Mouse (Mus musculus): ENCODE measurements at regions not wholly inside any gene's neighbourhood (a gene's known extent, or its start where the extent isn't known, plus 50 kb on each side); places are given as distances from the start of the nearest gene placed in this dataset.

DNA sequence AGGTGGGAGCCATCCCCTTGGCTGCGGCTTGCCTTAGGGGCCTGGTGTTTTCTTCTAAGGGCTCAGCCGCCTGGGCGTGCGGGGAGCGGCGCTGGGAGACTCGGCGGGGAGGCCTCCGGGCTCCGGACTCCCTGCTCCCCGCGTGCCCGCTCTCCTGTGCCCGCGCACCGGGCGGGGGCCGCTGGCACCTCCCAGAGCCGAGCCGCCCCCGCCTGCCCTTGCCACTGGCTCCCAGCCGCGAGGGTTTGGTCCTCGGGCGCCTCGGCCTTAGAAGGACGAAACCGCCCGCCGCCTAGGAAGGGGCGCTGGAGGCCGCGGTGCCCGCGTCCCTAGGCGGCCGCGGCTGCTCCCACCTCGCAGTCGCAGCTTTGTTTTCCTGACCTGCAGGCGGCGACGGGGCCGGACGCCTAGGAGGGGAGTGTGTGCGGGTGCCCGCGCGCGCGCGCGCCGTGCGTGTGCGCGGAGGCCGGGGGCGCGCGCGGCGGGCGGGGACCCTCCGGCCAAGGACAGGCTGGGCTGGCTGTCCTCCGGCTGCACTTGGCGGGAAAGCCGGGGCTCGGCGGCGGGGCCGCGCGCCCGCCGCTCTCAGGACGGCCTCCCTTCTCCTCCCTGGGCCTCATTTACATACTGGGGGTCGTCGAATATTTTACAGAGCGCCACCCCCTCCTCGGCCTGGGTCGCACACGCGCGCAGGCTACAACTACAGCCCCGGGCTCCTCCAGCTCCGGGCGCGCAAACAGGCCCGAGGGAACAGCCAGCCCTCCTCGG is 227.1 kb downstream of the Mef2c start:
- no peak for DNase-seq (ENCODE audit: low read depth, low spot score)

DNA sequence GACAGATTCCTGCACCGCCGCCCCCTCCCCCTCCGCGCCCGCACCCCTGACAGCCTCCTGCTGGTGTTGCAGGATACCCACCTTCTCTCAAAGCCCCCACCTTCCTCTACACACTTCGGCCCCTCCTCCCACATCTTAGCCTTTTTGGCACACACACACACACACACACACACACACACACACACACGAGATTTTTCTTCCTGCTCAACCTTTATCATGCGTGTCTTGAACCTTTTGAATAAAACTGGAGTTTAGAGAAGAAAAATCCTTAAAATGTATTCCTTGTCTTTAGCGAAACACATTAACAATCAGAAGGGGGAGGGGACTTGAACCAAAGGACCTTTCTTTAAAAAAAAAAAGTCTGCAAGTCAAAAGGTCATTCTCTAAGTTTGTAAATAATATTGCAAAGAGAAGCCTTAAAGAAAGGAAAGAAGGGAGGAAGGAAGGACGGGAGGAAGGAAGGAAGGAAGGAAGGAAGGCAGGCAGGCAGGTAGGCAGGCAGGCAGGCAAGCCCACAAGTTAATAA is 227.7 kb downstream of the Mef2c start:
- no peak for DNase-seq (ENCODE audit: low read depth, low spot score)

DNA sequence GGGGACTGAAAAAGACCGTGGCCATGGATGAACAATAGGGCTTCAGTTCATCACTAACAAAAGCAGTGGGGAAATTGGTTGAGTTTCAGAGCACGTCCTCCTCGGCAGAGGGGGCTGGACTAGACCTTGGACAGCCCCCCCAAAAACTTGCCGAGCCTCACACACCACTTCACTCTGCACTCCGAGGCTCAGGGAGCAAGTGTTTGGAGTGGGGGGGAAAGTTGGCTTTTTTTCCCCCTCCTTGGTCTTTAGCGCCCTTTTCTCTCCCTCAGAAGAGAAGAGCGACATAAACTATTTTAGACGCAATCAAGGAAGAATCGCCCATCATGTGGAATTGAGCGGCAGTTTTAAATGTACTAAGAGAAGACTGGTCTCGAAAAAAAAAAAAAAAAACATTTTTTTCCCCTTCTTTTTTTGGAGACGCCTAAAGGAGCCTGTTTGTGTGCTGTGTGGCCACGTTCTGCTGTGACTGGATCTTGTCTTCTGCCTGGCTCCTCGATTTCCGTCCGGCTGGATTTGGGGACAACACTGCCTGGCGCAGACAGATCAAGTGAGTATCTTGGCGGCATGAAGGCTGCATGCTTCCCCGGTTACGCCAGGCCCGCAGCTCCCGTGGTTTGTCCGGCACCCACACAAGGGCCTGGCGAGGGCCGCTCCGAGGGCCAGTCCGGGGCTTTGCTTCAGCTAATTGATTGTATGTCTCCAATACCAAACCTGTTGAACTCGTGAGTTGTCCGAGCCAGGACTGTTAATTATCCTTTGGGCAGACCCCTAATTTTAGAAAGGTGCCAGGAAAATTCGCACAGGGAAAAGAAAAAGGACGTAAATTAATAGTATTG is 228.7 kb downstream of the Mef2c start:
- DNase-seq (ENCODE audit: low read depth, low spot score): no peak

DNA sequence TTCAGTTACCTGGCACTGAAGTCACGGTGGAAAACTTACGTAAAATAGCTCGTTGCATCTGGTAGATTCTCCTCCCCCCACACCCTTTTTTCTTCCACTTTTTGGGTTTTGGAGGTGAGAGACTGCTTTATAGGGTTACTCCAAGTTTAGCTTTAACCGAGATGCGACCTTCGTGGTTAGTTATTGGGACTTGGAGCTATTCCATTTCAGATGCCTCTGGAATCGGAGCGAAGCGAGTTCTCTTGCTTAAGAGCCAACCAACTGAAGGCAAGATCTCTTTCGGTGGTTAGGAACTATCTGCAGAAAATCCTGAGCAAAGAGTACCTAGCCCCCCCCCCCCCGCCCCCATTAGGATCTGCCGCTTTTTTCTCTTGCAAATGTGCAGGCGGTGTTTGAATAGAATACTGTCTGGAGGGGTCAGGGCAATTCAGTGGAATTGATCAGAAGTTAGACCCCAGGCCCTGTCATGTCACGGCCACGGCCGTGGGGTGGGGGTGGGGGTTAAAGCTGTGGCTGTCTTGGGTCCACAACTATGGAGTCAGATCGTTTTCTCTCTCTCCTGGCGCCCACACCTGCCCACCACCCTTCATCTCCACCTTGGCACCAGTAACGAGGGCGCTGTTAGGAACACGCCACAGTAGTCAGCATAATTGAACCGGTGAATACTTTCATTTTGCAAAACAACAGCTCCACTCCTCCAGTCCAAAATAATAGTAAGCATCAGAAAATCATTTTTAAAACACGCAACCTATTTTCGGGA is 229.6 kb downstream of the Mef2c start:
- no peak for DNase-seq (ENCODE audit: low read depth, low spot score)

DNA sequence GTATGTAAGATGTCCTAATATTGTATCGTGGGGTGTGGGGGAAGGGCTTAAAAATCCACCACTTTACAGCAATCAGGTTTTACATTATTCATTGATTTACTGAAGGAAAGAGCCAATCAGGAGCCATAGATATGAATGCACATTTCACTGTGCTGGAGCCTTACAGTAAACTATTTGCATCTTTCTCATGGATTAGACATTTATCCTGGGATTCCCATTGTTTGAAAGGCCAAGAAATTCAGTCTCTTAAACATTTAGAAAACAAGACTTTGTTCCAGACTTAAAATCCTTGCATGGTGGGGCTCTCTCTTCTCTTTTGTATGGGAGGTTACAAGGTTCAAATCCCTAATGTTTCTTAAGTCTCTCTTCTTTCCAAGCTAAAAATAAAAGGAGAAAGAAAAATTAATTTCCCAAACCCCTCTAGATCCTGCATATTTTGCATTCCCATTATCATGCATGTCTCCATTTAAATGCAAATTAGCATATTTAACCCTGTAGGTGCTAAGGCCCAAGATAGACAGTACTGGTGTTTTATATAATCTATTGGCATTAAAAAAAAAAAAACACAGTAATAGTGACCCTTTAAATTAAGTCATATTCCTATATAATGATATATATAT is 230.3 kb downstream of the Mef2c start:
- DNase-seq (ENCODE audit: low read depth, low spot score): no peak

DNA sequence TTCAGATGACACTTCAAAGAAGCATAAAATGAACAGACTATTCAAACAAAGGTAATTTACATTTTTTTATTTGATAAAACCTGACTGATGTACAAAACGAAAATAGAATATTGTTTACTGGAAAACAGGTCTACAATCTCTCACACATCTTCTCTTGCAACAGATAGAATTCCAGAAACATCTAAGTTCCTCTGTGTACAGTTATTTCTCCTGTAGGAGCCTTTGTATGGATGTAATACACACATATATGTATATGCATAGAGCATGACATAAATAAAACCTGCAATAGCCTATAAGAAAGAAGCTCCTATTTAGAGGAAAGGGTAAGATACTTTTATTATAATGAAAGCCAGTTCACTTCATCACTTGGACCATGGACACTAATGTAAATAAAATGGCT is 230.8 kb downstream of the Mef2c start:
- DNase-seq (ENCODE audit: low read depth, low spot score): no peak

DNA sequence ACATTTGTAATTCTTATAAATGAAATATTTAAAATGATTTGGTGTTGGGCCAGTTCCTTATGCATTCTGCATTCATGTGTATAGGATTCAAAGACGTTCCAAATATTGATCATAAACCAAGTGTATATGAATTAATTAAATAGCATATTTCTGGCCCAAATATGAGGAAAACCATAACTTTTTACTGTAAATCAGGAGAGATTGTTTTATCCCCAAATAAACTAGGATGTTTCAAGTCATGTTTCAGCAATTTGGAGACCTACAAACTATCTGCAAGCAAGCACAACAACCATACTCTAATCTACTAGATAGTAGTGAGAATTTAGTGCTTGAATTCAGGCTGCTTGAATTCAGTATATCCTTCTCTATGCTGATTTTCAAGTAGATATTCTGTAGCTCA is 231.3 kb downstream of the Mef2c start:
- DNase-seq (ENCODE audit: low read depth, low spot score): no peak

DNA sequence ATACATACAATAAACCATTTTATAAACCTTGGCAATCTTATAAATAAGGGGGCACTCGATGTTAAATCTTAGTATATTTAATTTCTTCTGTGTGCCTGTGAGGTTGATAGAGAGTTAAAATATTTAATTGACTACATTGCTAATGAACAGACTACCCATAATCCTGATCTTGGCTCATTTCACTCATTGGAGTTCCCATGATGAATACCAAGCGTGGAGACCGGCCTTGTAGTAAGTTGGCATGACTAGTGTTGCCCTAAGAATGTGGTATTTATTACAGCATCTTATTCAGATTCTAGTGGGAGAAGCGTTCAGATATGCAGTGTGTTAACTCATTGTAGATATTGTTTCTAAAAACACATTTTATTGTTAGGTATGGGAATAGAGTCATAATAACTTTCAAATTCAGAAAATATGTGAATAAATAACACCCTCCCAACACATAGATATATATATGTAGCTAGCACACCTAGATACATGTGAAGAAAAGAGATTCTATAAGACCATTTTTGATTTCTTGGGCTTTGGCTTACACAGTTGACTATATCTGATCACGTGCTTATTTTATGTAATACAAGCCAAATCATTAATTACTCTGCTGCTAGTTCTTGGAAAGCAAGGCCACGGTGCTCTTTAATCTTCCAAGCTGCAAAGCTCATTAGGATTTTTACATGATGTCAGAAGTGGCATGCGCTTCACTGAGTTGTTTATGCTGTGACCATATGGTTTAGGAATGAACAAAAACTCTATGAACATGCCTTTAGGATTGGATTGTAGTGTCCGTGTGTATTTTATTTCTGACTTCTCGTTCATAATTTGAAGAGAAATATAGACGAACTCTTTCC is 232.0 kb downstream of the Mef2c start:
- no peak for DNase-seq (ENCODE audit: low read depth, low spot score)

DNA sequence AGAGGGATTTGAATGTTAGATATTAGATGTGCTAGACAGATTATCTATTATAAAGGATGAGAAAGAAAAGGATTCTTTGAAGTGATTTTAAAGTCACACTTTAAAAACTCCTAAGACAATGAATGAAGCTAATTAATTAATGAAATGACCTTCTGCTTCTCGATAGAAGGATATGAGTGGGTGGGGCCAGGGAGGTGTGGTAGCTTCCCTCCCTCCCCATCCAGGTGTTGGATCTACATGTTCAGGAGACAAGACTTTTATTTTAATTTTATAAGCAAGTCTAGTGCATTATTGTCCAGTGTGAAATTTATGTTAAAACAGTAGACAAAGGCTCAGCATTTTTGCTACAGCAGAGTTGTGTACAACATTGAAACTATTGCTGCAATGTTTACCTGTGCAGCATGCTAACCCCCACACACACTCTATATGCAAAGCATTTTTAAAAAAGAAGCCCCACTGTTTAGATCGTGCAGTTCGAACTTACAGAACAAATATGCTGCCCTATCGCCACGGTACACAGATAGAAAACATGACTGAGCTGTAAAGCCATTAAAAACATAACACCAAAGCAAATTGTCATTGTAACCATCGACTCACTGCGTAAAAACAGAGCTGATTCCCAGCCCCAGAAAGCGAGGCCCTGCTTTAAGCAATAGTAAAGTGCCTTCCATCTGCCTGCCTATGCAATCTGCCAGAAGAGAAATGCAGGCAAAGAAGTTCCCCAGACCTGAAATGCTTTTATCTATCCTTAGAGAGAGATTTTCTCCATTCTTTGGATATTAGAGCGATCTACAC is 233.4 kb downstream of the Mef2c start:
- no peak for DNase-seq (ENCODE audit: low read depth, low spot score)

DNA sequence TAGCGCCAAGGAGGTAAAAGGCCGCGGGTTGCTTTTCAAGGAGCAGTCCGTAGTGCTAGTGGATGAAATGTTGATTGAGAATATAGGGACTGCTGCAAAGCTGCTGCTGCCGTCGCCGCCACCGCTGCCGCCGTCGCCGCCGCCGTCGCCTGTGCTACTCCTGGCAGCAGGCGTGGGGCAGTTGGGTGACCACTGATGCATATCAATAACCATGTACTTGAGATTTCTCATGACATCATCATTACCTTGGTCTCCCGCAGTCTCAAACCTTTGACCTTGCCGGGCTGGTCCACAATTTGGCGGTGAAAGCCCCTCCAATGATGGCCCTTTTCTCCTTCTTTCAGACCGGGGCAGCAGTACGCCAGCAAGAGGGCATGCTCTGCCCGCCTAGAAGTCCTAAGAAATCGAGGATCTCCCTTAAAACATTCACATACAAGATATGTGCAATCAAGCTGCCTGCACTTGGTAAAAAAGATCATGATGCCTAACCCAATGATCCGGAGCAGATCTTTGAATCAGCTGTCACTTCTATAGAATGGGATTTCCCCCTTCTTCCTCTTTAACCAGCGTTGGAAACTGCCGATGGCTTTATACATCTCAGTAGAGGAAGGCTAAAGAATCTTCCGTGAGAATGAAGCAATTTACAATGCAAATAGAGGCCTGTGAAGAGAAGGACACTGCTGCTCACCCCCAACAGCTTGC is 234.1 kb downstream of the Mef2c start:
- no peak for DNase-seq (ENCODE audit: low read depth, low spot score)

DNA sequence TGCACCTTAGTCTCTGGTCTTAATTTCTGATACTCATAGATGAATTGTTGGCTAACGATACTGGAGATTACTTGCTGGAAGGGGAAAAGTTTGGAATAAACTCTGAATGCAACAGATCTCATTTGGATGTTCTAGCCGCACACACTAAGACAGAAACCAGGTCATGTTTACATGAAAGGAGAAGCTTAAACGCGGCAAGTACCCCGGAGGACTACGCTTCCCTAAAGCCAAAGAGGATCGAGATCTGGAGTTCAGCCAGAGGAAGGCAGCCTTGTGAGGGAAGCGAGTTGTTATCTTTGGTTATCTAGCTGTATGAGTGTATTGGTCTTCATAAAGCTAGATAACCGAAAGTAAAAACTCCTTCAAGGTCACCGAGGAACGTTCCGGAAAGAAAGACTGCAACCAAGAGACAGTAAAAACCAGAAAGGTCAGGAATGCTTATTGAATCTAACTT is 234.7 kb downstream of the Mef2c start:
- no peak for DNase-seq (ENCODE audit: low read depth, low spot score)

DNA sequence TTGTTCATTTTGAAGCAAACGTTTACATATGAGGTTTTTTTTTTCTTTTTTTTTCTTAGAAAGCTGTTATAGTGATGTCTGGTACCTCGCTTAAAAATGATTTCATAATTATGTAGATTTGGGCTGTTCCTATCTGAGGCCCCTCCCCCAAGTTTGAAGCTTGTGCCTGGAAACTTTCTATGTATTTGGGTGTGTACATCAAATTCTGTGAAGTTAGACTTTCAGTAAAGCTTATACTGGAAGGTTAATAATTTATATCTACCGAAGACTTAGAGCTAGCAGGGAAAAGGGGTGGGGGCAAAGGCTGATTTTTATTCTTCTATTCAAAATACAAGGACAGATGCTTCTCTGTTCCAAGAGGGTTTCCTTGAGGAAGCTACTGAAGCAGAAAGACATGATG is 235.3 kb downstream of the Mef2c start:
- DNase-seq (ENCODE audit: low read depth, low spot score): no peak

DNA sequence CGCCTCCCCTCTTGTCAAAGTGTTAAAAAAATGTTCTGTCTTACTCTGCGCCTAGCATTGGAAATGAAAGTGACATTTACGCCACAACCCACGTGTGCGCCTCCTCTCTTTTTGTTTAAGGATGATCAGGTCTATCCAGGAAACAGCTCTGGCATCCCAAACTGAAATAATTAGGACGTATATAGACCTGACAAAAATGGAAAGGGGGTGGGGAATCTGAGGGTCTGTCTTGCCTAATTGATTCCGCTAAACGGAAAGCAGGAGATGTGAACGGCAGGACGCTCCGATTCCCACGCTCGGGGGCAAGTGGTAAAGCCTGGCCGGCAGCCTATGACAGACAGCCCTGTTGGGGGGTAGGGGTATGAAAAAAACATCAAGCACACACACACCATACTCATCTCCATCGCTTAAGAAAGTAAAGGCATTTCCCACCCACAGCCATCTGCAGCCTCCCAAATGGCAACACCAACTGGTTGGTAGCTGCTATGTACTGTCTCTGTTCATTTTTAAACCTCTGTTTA is 235.8 kb downstream of the Mef2c start:
- DNase-seq (ENCODE audit: low read depth, low spot score): peak; percentile 95

DNA sequence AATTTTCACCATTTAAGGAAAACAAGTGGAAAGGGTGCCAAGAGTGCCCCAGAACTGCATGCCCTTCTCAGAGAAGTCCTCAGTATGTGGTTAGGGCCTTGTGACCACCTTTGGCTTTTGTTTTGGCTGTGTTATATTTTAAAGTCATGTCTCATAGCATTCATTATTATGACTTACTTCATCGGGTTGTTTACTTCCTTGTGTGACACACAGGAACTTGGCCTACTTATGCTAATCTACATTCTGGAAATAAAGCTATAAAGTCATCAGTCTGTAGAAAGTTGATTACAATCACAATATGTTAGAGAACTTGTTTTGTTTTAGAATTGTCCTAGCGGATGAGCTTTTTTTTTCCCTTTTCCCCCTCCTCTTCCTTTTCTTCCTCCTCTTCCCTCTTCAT is 236.3 kb downstream of the Mef2c start:
- no peak for DNase-seq (ENCODE audit: low read depth, low spot score)

DNA sequence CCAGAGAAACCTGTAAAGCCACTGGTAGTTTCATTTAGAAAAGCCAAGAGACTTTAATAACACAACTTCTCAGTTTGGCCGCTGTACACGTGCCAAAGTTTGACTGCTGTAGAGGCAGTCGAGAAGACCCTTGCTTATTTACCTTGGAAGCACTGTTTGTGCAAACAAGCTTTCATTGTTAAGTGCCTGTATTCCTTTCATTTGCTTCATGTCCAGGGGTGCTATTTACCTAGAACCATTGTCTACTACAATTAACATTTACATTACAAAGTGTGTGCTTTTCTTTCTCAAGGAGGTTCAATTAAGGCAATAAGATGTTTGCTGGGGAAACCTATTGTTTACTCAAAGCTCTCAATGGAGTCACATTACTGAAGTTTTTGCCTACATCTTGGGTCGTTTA is 236.9 kb downstream of the Mef2c start:
- no peak for DNase-seq (ENCODE audit: low read depth, low spot score)

DNA sequence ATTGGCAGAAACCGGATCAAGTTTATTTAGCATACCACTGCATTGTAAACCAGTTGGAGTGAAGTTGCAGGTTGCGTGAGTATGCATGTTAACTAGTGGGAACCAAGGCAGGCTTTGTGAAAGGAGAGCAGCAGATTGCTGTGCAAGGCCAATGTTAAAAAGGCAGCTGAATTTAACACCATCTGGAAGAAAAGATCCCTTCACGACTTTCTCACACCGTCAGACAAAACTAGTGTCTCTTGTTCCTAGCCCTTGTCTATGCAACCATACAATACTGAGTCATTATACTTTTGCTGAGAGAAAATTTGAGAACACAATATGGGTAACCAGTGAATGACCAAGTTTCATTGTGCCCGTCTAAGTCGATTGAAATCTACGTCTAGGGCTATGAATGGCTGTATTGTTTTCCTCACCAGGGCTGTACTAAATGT is 237.8 kb downstream of the Mef2c start:
- DNase-seq (ENCODE audit: low read depth, low spot score): no peak

DNA sequence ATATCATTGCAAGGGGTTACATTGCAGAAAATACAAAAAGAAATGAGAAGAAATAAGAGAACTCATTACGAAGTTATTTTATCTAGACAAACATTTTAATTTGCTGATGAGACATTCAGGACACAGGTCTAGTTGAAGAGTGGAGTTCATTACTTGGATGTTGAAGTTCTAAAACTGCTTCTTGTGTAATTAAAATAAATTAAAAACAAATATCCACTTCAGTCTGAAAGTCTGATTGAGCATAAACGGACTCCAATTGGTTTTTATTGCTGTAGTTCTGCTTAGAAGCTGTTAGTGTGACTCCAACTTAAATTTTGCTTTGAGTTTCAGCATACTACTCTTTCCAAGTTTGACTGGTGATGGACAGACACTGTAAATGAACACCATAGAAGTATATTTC is 238.3 kb downstream of the Mef2c start:
- no peak for DNase-seq (ENCODE audit: low read depth, low spot score)

DNA sequence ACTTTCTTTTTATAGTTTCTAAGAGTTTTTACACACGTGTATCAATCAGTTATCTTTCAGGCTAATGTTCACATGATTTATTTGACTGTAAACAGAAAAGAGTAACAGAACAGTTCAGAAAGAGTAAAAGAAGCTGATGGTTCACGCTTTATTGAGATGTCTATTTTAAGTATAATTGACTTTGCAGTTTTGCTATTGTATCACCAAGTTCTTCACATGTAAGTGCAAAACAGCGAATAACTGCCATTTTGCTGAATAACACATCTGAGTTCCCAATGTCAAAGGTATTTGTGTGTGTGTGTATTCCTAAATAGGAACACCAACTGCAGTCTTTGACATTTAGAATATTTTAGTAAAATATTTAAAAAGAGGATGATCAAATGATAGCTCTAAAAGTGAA is 238.7 kb downstream of the Mef2c start:
- no peak for DNase-seq (ENCODE audit: low read depth, low spot score)

DNA sequence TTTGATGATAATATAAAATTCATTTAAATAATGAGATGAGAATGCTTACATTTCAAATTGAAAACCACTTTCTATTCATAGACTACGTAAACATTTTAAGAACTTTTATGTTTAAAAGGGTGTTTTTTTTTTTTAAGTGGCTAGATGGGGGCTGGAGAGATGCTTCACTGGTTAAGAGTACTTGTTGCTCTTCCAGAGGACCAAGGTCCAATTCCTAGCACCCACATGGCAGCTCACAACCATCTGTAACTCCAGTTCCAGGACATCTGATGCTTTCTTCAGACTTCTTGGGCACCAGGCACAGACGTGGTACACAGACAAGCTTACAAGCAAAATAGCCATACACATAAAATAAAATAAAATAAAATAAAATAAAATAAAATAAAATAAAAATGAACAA is 239.5 kb downstream of the Mef2c start:
- no peak for DNase-seq (ENCODE audit: low read depth, low spot score)

Measured in telencephalon, adult 2 months (tissue).